Mouse (Mus musculus): Measurements from ENCODE around the gene Vcp. TPM values are rescaled to one million over a fixed set of nuclear protein-coding genes. Genes with fewer than 3 reads are reported as not detected.

The Vcp gene
- polyA plus RNA-seq, 2 experiments: 80.0 to 176 TPM

DNA sequence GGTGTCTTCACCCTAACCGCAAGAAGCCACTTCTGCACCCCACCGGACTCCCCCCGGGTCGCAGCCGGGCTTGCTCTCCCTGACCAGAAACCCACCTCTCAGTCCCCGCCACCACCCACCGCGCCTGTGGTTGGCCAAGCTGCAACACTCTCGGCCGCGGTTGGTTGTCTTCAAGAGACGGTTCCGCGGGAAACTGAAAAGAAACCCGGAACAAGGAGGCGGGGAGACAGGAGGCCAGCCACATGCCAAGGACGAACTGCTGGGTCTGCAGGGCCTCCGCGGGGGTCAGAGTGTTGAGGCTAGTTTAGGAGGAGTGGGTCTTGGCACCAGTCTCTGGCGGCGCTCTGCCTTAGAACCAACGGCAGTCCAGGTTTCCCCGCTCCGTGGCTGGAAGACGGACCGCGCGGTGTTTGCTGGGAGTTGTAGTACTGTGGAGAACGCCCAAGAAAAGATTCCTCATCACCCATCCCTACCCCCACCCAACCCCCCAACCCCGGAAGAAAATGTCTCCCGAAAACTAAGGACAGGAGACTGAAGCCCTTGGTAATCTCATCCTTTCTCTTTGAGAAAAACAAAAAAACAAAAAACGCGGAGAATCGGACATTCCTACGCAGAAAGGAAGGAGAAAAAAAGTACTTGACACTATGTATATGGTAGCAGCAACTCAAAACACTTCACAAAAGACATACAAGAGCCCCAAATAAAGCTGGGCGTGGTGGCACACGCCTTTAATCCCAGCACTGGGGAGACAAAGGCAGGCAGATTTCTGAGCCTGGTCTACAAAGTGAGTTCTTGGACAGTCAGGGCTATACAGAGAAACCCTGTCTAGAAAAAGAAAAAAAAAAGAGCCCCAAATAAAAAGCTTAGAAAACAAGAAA, 10.1 kb upstream of the Vcp start, which contains the start of gene Fancg:
TSS of gene Fancg (minus strand) at position 346 of the 878 bp plus-strand sequence.
- Histone ChIP-seq H3K4me1 (replicated peaks; ENCODE audit: control insufficient read depth in 2 of 2, insufficient read depth in 2 of 2, low read length in 1 of 2) (peaks cover 0 to 8% of the 10 kb centered on the region in 2 experiments; a peak in 3 of 4 replicates), H3K4me3 (ENCODE audit: insufficient read depth in 1 of 2, low read depth in 2 of 2, low read length in 2 of 2) (peak within 1 kb of the TSS; percentile 91 to 92), H3K9me3 (ENCODE audit: control insufficient read depth, low read length) (no peaks in the 10 kb centered on the region), H3K9ac (replicated peaks) (peak within 1 kb of the TSS; percentile 86), H3K27ac (peak within 1 kb of the TSS; percentile 24), H3K27me3 (ENCODE audit: control insufficient read depth, insufficient read depth, low read length) (no peaks in the 10 kb centered on the region), H3K4me2 (ENCODE audit: low read depth) (peak within 1 kb of the TSS; percentile 80), H3K36me3 (replicated peaks; ENCODE audit: control insufficient read depth, insufficient read depth, low read depth) (no peaks in the 10 kb centered on the region; the same call in 1 of the 2 replicates)
- WGBS (ENCODE audit: insufficient replicate concordance): under 1% methylated on average over 37 of the region's 37 CpGs
- TF ChIP-seq CTCF (IDR thresholded peaks at IDR 0.05; ENCODE audit: low read depth) (no peak), EP300 (IDR thresholded peaks at IDR 0.05; ENCODE audit: low read depth) (no peak)
- peak; percentile 61 to 67 (median 64) for DNase-seq (ENCODE audit: low read depth in 3 of 3, low spot score in 3 of 3)
- ATAC-seq (ENCODE audit: insufficient read depth): peak; percentile 84

GRCm38 (mm10) chr4:43005765-43006164, 5.5 kb upstream of the Vcp start:
- peak; percentile 21; the same call in 1 of the 2 replicates for ATAC-seq (ENCODE audit: insufficient read depth)
- Histone ChIP-seq H3K27me3 (ENCODE audit: control insufficient read depth, insufficient read depth, low read length) (no peaks in the 10 kb centered on the region), H3K4me3 (ENCODE audit: insufficient read depth in 1 of 2, low read depth in 2 of 2, low read length in 2 of 2) (no peak overlapping the region), H3K36me3 (replicated peaks; ENCODE audit: control insufficient read depth, insufficient read depth, low read depth) (no peaks in the 10 kb centered on the region; the same call in 1 of the 2 replicates), H3K27ac (no peak overlapping the region), H3K4me2 (ENCODE audit: low read depth) (no peak overlapping the region), H3K9ac (replicated peaks) (no peak overlapping the region), H3K4me1 (replicated peaks; ENCODE audit: control insufficient read depth in 2 of 2, insufficient read depth in 2 of 2, low read length in 1 of 2) (peaks cover 4 to 11% of the 10 kb centered on the region in 2 experiments), H3K9me3 (ENCODE audit: control insufficient read depth, low read length) (no peaks in the 10 kb centered on the region)
- 37% methylated on average over 2 of the region's 2 CpGs for WGBS (ENCODE audit: insufficient replicate concordance)
- TF ChIP-seq CTCF (IDR thresholded peaks at IDR 0.05; ENCODE audit: low read depth) (peak; percentile 81), EP300 (IDR thresholded peaks at IDR 0.05; ENCODE audit: low read depth) (no peak)
- peak; percentile 56 to 66 (median 57) for DNase-seq (ENCODE audit: low read depth in 3 of 3, low spot score in 3 of 3)

DNA sequence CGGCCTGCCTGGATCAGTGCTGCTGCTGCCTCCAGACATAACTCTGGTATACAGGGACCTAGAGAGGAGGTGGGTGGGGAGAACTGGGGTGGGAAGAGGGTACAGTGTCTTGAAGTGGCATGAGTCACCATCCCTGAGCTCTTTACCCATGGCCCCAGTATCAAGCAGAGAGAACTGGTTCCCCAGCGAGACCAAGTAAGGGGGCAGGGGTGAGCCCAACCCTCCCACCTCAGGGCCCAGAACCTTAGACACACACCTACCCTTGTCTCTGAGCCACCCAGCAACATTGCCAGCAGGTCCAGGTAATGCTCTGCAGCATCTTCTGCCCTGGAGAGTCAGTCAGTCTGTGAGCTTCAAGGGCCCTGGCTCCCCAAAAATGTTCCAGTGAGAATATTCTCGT, 4.6 kb upstream of the Vcp start:
- DNase-seq (ENCODE audit: low read depth in 3 of 3, low spot score in 3 of 3) (no peak), ATAC-seq (ENCODE audit: insufficient read depth) (no peak)
- Histone ChIP-seq H3K27me3 (ENCODE audit: control insufficient read depth, insufficient read depth, low read length) (no peaks in the 10 kb centered on the region), H3K4me2 (ENCODE audit: low read depth) (no peak overlapping the region), H3K4me3 (ENCODE audit: insufficient read depth in 1 of 2, low read depth in 2 of 2, low read length in 2 of 2) (no peak overlapping the region), H3K9ac (replicated peaks) (no peak overlapping the region), H3K9me3 (ENCODE audit: control insufficient read depth, low read length) (no peaks in the 10 kb centered on the region), H3K27ac (no peak overlapping the region), H3K4me1 (replicated peaks; ENCODE audit: control insufficient read depth in 2 of 2, insufficient read depth in 2 of 2, low read length in 1 of 2) (peaks cover 5 to 13% of the 10 kb centered on the region in 2 experiments), H3K36me3 (replicated peaks; ENCODE audit: control insufficient read depth, insufficient read depth, low read depth) (no peaks in the 10 kb centered on the region; the same call in 1 of the 2 replicates)
- no peak for TF ChIP-seq CTCF (IDR thresholded peaks at IDR 0.05; ENCODE audit: low read depth)
- TF ChIP-seq EP300 (IDR thresholded peaks at IDR 0.05; ENCODE audit: low read depth): no peak
- 80% methylated on average over 3 of the region's 3 CpGs for WGBS (ENCODE audit: insufficient replicate concordance)

DNA sequence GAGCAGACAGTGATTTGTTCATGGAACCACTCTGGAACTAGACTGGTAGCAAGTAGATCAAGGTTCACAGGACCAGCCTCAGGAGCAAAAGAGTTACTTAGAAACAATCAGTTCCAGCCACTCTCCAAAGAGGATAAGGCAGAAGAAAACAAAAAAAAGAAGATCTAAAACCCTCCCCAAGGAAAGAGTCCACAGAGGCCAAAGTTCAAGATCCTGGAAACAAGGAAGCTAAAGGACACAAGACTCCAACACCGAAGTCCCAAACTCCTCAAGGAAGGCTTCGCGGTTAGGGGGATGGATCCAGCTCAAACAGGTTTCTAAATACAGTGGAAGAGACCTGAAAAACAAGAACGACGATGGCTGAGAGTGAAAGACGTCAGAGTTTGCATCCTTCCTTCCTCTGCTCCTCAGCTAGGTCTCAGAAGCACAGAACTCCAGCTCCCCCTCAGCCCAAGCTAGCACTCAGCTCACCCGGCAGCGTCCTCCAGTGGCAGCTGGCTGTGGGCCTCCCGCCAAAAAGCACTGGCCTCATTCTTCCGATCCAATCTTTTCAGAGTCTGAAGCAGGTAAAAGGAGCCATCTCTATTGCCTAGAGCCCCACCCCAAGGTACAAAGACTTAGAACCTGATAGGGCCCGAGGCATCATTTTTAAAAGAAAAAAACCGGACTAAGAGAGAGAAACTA, 2.6 kb upstream of the Vcp start:
- 69% methylated on average over 12 of the region's 12 CpGs for WGBS (ENCODE audit: insufficient replicate concordance)
- ATAC-seq (ENCODE audit: insufficient read depth): no peak
- TF ChIP-seq CTCF (IDR thresholded peaks at IDR 0.05; ENCODE audit: low read depth) (no peak), EP300 (IDR thresholded peaks at IDR 0.05; ENCODE audit: low read depth) (no peak)
- H3K4me1 ChIP-seq (replicated peaks; ENCODE audit: control insufficient read depth in 2 of 2, insufficient read depth in 2 of 2, low read length in 1 of 2): peaks cover 12 to 16% of the 10 kb centered on the region in 2 experiments
- no peaks in the 10 kb centered on the region for H3K9me3 ChIP-seq (ENCODE audit: control insufficient read depth, low read length)
- peaks cover 2% of the 10 kb centered on the region for H3K36me3 ChIP-seq (replicated peaks; ENCODE audit: control insufficient read depth, insufficient read depth, low read depth)
- no peak overlapping the region for H3K27ac ChIP-seq
- no peaks in the 10 kb centered on the region for H3K27me3 ChIP-seq (ENCODE audit: control insufficient read depth, insufficient read depth, low read length)
- H3K9ac ChIP-seq (replicated peaks): no peak overlapping the region
- no peak overlapping the region for H3K4me2 ChIP-seq (ENCODE audit: low read depth)
- H3K4me3 ChIP-seq (ENCODE audit: insufficient read depth in 1 of 2, low read depth in 2 of 2, low read length in 2 of 2): no peak overlapping the region
- no peak for DNase-seq (ENCODE audit: low read depth in 3 of 3, low spot score in 3 of 3)

DNA sequence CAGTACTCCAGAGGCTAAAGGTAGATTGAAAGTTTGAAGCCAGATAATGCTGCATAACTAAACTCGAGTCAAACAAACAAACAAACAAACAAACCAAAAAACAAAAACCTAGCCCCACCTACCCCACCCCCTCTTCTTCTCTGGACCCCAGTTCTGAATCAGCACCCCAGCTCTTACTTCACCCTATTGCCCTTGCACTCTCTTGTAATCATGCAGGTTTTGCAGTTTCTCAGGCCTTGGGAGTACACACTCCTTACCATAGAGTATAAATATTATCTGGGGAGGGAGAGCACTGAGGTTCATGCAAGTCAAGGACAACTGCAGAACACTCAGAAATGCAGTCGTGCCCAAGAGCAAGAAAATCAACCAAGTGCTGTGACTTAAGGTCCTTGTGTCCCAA, 965 bp upstream of the Vcp start:
- peaks cover 12% of the 10 kb centered on the region for H3K36me3 ChIP-seq (replicated peaks; ENCODE audit: control insufficient read depth, insufficient read depth, low read depth)
- TF ChIP-seq EP300 (IDR thresholded peaks at IDR 0.05; ENCODE audit: low read depth) (no peak), CTCF (IDR thresholded peaks at IDR 0.05; ENCODE audit: low read depth) (no peak)
- no peak overlapping the region for H3K9ac ChIP-seq (replicated peaks)
- WGBS (ENCODE audit: insufficient replicate concordance): 73% methylated on average over 2 of the region's 2 CpGs
- no peaks in the 10 kb centered on the region for H3K27me3 ChIP-seq (ENCODE audit: control insufficient read depth, insufficient read depth, low read length)
- ATAC-seq (ENCODE audit: insufficient read depth) (no peak), DNase-seq (ENCODE audit: low read depth in 3 of 3, low spot score in 3 of 3) (no peak)
- no peak overlapping the region for H3K4me2 ChIP-seq (ENCODE audit: low read depth)
- no peak overlapping the region for H3K27ac ChIP-seq
- H3K4me3 ChIP-seq (ENCODE audit: insufficient read depth in 1 of 2, low read depth in 2 of 2, low read length in 2 of 2): no peak overlapping the region
- no peaks in the 10 kb centered on the region for H3K9me3 ChIP-seq (ENCODE audit: control insufficient read depth, low read length)
- peaks cover 14 to 22% of the 10 kb centered on the region in 2 experiments for H3K4me1 ChIP-seq (replicated peaks; ENCODE audit: control insufficient read depth in 2 of 2, insufficient read depth in 2 of 2, low read length in 1 of 2)

Data from liver, embryonic 14.5 days (tissue).